In the genomic region with DNA sequence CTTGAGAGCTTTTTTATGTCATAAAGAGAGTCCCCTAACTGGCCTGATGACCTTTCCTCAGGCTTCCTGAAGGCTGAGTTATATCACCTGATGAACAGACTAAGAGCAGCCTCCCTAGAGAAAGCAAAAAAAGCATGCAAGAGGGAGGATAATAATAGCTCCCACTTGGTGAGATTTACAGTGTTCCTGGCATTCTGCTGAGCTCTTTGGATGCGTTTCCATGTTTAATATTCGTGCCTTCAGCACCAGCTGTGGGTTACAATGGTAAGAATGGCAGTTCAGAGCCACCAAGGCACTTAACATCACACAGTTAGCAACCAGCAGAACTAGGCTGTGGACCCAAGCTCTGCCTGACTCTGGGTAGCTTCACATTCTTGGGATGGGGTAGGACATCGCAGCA, we compare ENCODE assay signal across 11 mouse cellular contexts.
"Had no signal": no experiment of that assay in that cellular context is flagged by ENCODE, and none has a peak within 500 bp of the region (broad histone marks: within the 10 kb centered on the region; RNA-seq: fewer than 3 reads in every experiment).

No protein-coding gene starts in this region.

- DNase-seq: kidney, adult 18-20 months; kidney, postnatal 10 days; kidney, postnatal 4 days; left cerebral cortex, postnatal 4 days; lung, adult 18-20 months; right cerebral cortex, postnatal 14 days; thymus, postnatal 4 days had no signal

- H3K36me3 ChIP-seq: limb, embryonic 13.5 days; midbrain, embryonic 12.5 days; stomach, embryonic 15.5 days had no signal

- H3K27me3 ChIP-seq: limb, embryonic 13.5 days; midbrain, embryonic 12.5 days; stomach, embryonic 15.5 days had no signal

- H3K4me2 ChIP-seq: limb, embryonic 13.5 days; midbrain, embryonic 12.5 days; stomach, embryonic 15.5 days had no signal

- H3K4me1 ChIP-seq: limb, embryonic 13.5 days; midbrain, embryonic 12.5 days; stomach, embryonic 15.5 days had no signal

- H3K27ac ChIP-seq: limb, embryonic 13.5 days; liver, embryonic 14.5 days; midbrain, embryonic 12.5 days; stomach, embryonic 15.5 days had no signal

- H3K4me3 ChIP-seq: limb, embryonic 13.5 days; midbrain, embryonic 12.5 days; stomach, embryonic 15.5 days had no signal

- H3K9ac ChIP-seq: limb, embryonic 13.5 days; liver, embryonic 14.5 days; midbrain, embryonic 12.5 days; stomach, embryonic 15.5 days had no signal

- H3K9me3 ChIP-seq: limb, embryonic 13.5 days; midbrain, embryonic 12.5 days; stomach, embryonic 15.5 days had no signal
